Mouse (Mus musculus) ES-Bruce4 (cell line): ENCODE data around the gene Astn1.

Experiments
- CTCF ChIP-seq: IDR thresholded peaks from one replicate; pipeline ENCODE4 v1.8.1; 2011; ENCODE audit warnings: low read depth, low read length
- EP300 ChIP-seq: IDR thresholded peaks from 2 replicates; pipeline ENCODE4 v1.6.1; 2011; ENCODE audit warnings: low read depth, low read length; ENCODE audit not compliant: insufficient read depth
- POLR2A ChIP-seq: IDR thresholded peaks from one replicate; pipeline ENCODE4 v1.8.1; 2011; ENCODE audit warnings: low read length; ENCODE audit not compliant: insufficient read depth

- no peak for TF ChIP-seq CTCF
- no peak for TF ChIP-seq EP300
- no peak for TF ChIP-seq POLR2A
These were observed 241.0 kb downstream of the Astn1 start for GRCm38 (mm10) chr1:158603056-158603455.
